Mouse (Mus musculus) heart, embryonic 11.5 days (tissue): ENCODE measurements around the gene Pter. TPM values are rescaled to one million over a fixed set of nuclear protein-coding genes. Genes with fewer than 3 reads are reported as not detected.
A peak's percentile ranks its signal among the peaks of the same experiment; 100 is the strongest.

Source experiments
- ATAC-seq: fragments of 200-750 bp; cut with Nextera tagmentation; replicated peaks from 2 replicates; pipeline ENCODE4 v1.8.0; 2017; ENCODE audit warnings: moderate library complexity; ENCODE audit not compliant: insufficient number of reproducible peaks, low FRiP score, low TSS enrichment
- H3K27ac ChIP-seq: fragments of 300-500 bp; sonication (generic); 2 replicates; pipeline ENCODE4 v1.5.1; 2014; ENCODE audit warnings: mild to moderate bottlenecking, low read depth, low read length
- H3K27me3 ChIP-seq: fragments of 300-500 bp; sonication (generic); 2 replicates; pipeline ENCODE4 v1.6.1; 2014; ENCODE audit warnings: mild to moderate bottlenecking, low read length, mixed read lengths; ENCODE audit not compliant: control insufficient read depth, insufficient read depth
- H3K36me3 ChIP-seq: fragments of 300-500 bp; sonication (generic); 2 replicates; pipeline ENCODE4 v1.6.1; 2014; ENCODE audit warnings: mild to moderate bottlenecking, low read length, moderate library complexity, mixed read lengths; ENCODE audit not compliant: control insufficient read depth, insufficient read depth
- H3K4me1 ChIP-seq: fragments of 300-500 bp; sonication (generic); 2 replicates; pipeline ENCODE4 v1.6.1; 2014; ENCODE audit warnings: low read length; ENCODE audit not compliant: control insufficient read depth, insufficient read depth
- H3K4me2 ChIP-seq: fragments of 300-500 bp; sonication (generic); 2 replicates; pipeline ENCODE4 v1.6.1; 2014; ENCODE audit warnings: mild to moderate bottlenecking, moderate library complexity
- H3K4me3 ChIP-seq: fragments of 300-500 bp; sonication (generic); 2 replicates; pipeline ENCODE4 v1.5.1; 2014; ENCODE audit warnings: low read depth, low read length
- H3K9ac ChIP-seq: fragments of 300-500 bp; sonication (generic); 2 replicates; pipeline ENCODE4 v1.6.1; 2014; ENCODE audit warnings: mild to moderate bottlenecking, low read depth, low read length, moderate library complexity
- H3K9me3 ChIP-seq: fragments of 300-500 bp; sonication (generic); replicated peaks from 2 replicates; pipeline ENCODE4 v1.6.1; 2016; ENCODE audit warnings: low read length; ENCODE audit not compliant: control insufficient read depth
- WGBS: fragments of 180-500 bp; shearing (Covaris S2); extraction: QIAGEN DNeasy Blood & Tissue Kit; methylation state at CpG from one replicate; pipeline ENCODE4 v1.1.7; 2014; ENCODE audit not compliant: insufficient replicate concordance; 5-methylcytosine and 5-hydroxymethylcytosine counted together
- polyA plus RNA-seq: library from polyadenylated mRNA; unstranded; fragments of >200 nt; fragmentation: Nextera tagmentation; extraction: Ambion mirVana; gene quantifications from 2 replicates; pipeline ENCODE4 v1.2.1, GENCODE M21; 2014

Gene Pter
- polyA plus RNA-seq, 1 experiment from 2014 or later = 36.4 TPM

DNA sequence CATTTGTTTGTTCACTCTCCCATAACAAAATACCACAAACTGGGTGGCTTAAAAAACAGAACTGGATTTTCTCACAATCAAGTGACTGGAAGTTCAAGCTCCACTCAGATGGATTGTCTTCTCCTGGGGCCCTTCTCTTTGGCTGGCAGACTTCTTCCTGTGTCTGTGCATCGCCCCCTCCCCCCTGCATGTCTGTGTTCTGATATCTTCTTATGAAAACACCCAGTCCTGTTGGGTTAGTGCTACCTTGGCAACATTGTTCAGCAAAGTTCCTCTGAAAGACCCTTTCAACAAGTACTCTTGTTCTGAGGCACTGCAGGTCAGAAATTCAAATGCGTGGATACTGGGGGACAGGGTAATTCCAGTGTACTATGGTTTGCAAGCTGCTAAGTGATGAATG is 6.5 kb downstream of the Pter start:
- 0 out of 2 replicates have a peak, but pooled peaks have one; percentile 52 for ATAC-seq
- Histone ChIP-seq H3K4me2 (peak overlapping the region; percentile 22; the same call in 1 of the 2 replicates), H3K4me1 (peaks cover 13% of the 10 kb centered on the region), H3K9ac (no peak overlapping the region), H3K36me3 (no peaks in the 10 kb centered on the region), H3K27ac (peak overlapping the region; percentile 29; the same call in 1 of the 2 replicates), H3K27me3 (no peaks in the 10 kb centered on the region), H3K4me3 (no peak overlapping the region), H3K9me3 (no peaks in the 10 kb centered on the region)
- WGBS = 29% methylated on average over 2 of the region's 2 CpGs

DNA sequence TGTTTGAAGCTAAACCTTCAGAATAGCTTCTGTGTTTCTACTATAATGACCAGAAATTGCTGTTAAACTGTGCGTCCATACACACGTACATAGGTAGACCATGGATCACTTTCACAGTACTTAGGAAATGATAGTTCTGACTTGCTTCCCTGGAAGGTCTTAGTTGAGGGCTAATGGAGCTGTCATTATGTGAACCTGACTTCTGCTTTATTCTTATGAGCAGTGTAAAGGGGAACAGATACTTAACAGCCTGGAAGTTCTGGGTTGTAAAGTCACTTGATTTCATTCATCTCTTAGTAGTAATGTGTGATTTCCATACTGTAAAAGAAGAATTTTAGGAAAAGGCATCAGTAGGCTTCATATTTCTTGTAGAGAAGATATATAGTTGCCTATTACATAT is 10.1 kb downstream of the Pter start:
- no peak for ATAC-seq
- Histone ChIP-seq H3K9ac (no peak overlapping the region), H3K4me1 (0 out of 2 replicates have a peak, but pooled peaks cover 2% of the 10 kb centered on the region), H3K9me3 (no peaks in the 10 kb centered on the region), H3K36me3 (no peaks in the 10 kb centered on the region), H3K4me3 (no peak overlapping the region), H3K27me3 (no peaks in the 10 kb centered on the region), H3K27ac (no peak overlapping the region), H3K4me2 (no peak overlapping the region)
- WGBS = 85% methylated on average over 2 of the region's 2 CpGs

- ATAC-seq = no peak
- H3K4me1 ChIP-seq = no peaks in the 10 kb centered on the region
- no peak overlapping the region for H3K27ac ChIP-seq
- H3K9me3 ChIP-seq = no peaks in the 10 kb centered on the region
- no peak overlapping the region for H3K9ac ChIP-seq
- H3K4me2 ChIP-seq = no peak overlapping the region
- no peak overlapping the region for H3K4me3 ChIP-seq
- WGBS = 56% methylated on average over 2 of the region's 2 CpGs
- H3K27me3 ChIP-seq = no peaks in the 10 kb centered on the region
- H3K36me3 ChIP-seq = no peaks in the 10 kb centered on the region
Observed at GRCm38 (mm10) chr2:12935286-12935685, 11.4 kb downstream of the Pter start.

DNA sequence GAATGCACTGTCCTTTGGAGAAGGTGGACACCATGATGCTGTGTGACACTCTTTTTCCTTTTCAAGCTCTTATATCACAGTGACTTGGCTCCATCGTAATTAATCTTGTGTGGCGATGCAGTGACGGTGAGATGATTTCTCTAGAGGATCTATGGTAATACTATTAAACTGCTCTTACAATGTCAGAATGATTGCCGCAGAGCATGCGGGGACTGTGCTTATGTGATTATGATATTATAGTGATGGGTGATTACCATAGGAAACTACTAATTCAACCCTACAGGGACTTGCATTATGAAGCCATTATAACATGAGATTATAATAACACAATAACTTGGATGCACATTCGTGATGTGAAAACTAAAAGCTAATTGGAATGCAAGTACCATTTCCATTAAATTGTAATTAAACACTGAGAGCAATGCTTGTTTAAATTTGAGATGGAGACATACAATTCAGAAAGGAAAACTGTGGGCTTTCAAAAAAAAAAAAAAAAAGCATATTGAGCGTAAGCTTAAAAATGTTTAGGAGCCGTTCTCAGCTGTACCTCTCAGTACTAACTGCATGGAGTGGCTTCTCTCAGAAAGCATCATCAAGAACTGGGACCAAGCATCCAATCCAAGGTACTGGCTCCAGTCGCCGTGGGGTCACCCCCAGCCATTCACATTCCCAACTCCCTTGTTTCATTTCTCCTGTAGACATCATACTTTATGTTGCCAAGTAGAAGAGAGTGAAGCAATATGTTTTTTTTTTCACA is 13.8 kb downstream of the Pter start:
- Histone ChIP-seq H3K27me3 (no peaks in the 10 kb centered on the region), H3K4me2 (no peak overlapping the region), H3K4me3 (no peak overlapping the region), H3K27ac (no peak overlapping the region), H3K36me3 (no peaks in the 10 kb centered on the region), H3K9ac (no peak overlapping the region), H3K4me1 (no peaks in the 10 kb centered on the region), H3K9me3 (no peaks in the 10 kb centered on the region)
- 87% methylated on average over 10 of the region's 10 CpGs for WGBS
- ATAC-seq = no peak

- H3K4me3 ChIP-seq = no peak overlapping the region
- H3K36me3 ChIP-seq = no peaks in the 10 kb centered on the region
- H3K27me3 ChIP-seq = no peaks in the 10 kb centered on the region
- no peak overlapping the region for H3K9ac ChIP-seq
- H3K9me3 ChIP-seq = no peaks in the 10 kb centered on the region
- no peak overlapping the region for H3K4me2 ChIP-seq
- WGBS = 51% methylated on average over 2 of the region's 2 CpGs
- H3K27ac ChIP-seq = no peak overlapping the region
- H3K4me1 ChIP-seq = no peaks in the 10 kb centered on the region
- ATAC-seq = no peak
Observed at GRCm38 (mm10) chr2:12938641-12939040, 14.8 kb downstream of the Pter start.

DNA sequence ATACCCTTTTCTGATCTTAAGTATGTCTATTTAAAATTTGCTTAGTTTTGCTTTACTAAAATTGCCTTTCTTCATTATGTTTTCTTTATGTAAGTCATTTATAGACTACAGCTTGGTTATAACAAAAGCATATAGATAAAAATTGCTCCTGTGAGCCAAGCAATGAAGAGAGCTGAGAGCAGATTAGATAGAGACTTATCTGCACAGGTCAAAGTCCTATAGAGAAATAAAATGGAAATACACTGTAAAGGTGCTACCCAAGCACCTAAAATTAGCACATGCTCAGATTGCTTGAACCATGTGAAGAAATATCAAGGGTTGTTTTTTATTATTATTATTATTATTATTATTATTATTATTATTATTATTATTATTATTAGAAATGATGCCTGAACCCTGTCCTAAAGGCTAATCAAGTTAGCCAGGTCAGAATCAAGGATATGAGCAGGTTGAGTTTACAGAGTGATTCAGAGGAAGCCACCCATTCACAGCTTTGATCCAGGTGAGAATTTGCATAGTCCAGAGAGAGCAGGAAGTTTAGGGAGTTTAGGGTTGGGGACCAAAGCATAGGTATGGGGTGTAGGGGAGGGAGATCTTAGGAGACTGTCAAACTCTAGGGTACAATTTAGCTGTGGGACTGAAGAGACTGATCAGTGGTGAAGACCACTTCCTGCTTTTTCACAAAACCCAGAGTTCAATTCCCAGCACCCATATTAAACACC is 33.0 kb downstream of the Pter start:
- no peaks in the 10 kb centered on the region for H3K36me3 ChIP-seq
- no peak overlapping the region for H3K9ac ChIP-seq
- H3K9me3 ChIP-seq = 0 out of 2 replicates have a peak, but pooled peaks cover 2% of the 10 kb centered on the region
- no peak overlapping the region for H3K27ac ChIP-seq
- ATAC-seq = no peak
- no peak overlapping the region for H3K4me3 ChIP-seq
- H3K4me2 ChIP-seq = no peak overlapping the region
- no peaks in the 10 kb centered on the region for H3K27me3 ChIP-seq
- H3K4me1 ChIP-seq = no peaks in the 10 kb centered on the region

DNA sequence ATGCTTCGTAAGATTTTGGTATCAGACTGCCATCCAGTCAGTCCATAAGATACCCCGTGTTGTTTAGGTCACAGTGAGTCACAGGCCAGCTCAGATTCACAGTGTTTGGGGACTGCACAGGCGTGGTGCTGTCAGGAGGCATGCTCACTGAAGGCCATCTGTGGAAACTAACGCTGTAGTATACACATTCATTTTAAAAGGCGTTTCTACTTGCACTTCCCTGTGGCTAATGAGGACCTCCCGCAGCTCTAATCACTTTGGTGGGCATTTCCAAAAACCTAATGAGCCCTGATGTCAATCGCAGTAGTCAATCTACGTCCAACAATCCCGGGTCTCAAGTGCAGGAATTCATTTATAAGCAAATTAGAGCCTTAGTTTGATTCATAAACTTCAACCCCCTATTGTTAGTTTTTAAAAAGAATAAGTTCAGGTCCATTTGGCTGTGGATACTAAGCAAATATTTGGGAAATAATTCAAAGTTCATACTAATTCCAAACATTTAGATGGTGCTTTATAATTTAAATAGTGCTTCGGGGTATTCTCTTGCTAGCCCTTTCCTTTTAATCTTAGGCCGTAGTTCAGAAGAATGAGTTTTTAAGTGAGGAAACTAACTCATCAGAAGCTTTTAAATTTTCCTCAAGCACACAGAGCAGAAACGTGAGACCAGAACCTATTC is 46.3 kb downstream of the Pter start:
- Histone ChIP-seq H3K9ac (no peak overlapping the region), H3K4me3 (no peak overlapping the region), H3K4me2 (no peak overlapping the region), H3K36me3 (no peaks in the 10 kb centered on the region), H3K27me3 (no peaks in the 10 kb centered on the region), H3K9me3 (no peaks in the 10 kb centered on the region), H3K27ac (no peak overlapping the region), H3K4me1 (no peaks in the 10 kb centered on the region)
- 80% methylated on average over 12 of the region's 12 CpGs for WGBS
- no peak for ATAC-seq

- Histone ChIP-seq H3K4me3 (no peak overlapping the region), H3K4me2 (no peak overlapping the region), H3K27ac (no peak overlapping the region), H3K27me3 (no peaks in the 10 kb centered on the region), H3K9ac (no peak overlapping the region), H3K9me3 (no peaks in the 10 kb centered on the region), H3K36me3 (no peaks in the 10 kb centered on the region), H3K4me1 (no peaks in the 10 kb centered on the region; the same call in 1 of the 2 replicates)
- 95% methylated on average over 2 of the region's 2 CpGs for WGBS
- ATAC-seq = no peak
Observed at GRCm38 (mm10) chr2:12973752-12974151, 49.9 kb downstream of the Pter start.
